Mouse (Mus musculus) heart, postnatal 0 days (tissue): ENCODE data around the gene Abhd18. TPM values are rescaled to one million over a fixed set of nuclear protein-coding genes. Genes with fewer than 3 reads are reported as not detected.
"Not testable (repeated sequence)": the region's sequence is repeated elsewhere in the genome, so short reads cannot be mapped to it uniquely, and the experiment has no call there.

Experiments
- ATAC-seq: fragments of 200-750 bp; cut with Nextera tagmentation; 2 replicates; pipeline ENCODE4 v1.8.0; 2017; ENCODE audit warnings: low read depth, moderate number of reproducible peaks, moderate library complexity; ENCODE audit not compliant: insufficient read depth
- DNase-seq: peaks from one replicate; pipeline ENCODE4 v3.0.0-alpha.2; 2016; ENCODE audit warnings: low spot score
- H3K27ac ChIP-seq: fragments of 300-500 bp; sonication (generic); 2 replicates; pipeline ENCODE4 v1.5.1; 2014; ENCODE audit warnings: low read depth, mild to moderate bottlenecking
- H3K27me3 ChIP-seq: fragments of 300-500 bp; sonication (generic); 2 replicates; pipeline ENCODE4 v1.6.1; 2014; ENCODE audit warnings: low read length, mixed read lengths; ENCODE audit not compliant: control insufficient read depth, insufficient read depth
- H3K36me3 ChIP-seq: fragments of 300-500 bp; sonication (generic); replicated peaks from 2 replicates; pipeline ENCODE4 v1.6.1; 2014; ENCODE audit warnings: low read length, mixed read lengths; ENCODE audit not compliant: control insufficient read depth, insufficient read depth
- H3K4me1 ChIP-seq: fragments of 300-500 bp; sonication (generic); 2 replicates; pipeline ENCODE4 v1.6.1; 2014; ENCODE audit warnings: antibody characterized with exemption; ENCODE audit not compliant: control insufficient read depth, insufficient read depth
- H3K4me2 ChIP-seq: fragments of 300-500 bp; sonication (generic); 2 replicates; pipeline ENCODE4 v1.6.1; 2014; ENCODE audit warnings: low read depth, mild to moderate bottlenecking, low read length, moderate library complexity
- H3K4me3 ChIP-seq: fragments of 300-500 bp; sonication (generic); 2 replicates; pipeline ENCODE4 v1.5.1; 2014; ENCODE audit warnings: low read depth, low read length
- H3K9ac ChIP-seq: fragments of 300-500 bp; sonication (generic); replicated peaks from 2 replicates; pipeline ENCODE4 v1.6.1; 2014; ENCODE audit warnings: low read depth, low read length, mixed read lengths
- H3K9me3 ChIP-seq: fragments of 300-500 bp; sonication (generic); replicated peaks from 2 replicates; pipeline ENCODE4 v1.6.1; 2016; ENCODE audit warnings: low read length; ENCODE audit not compliant: control insufficient read depth
- CTCF ChIP-seq: IDR thresholded peaks from 2 replicates; pipeline ENCODE4 v1.5.1; 2016; ENCODE audit warnings: antibody characterized with exemption, control low read depth, low read depth
- EP300 ChIP-seq: IDR thresholded peaks from 2 replicates; pipeline ENCODE4 v1.6.1; 2016; ENCODE audit warnings: antibody characterized with exemption, low read depth
- WGBS: fragments of 180-500 bp; shearing (Covaris S2); extraction: QIAGEN DNeasy Blood & Tissue Kit; methylation state at CpG from one replicate; pipeline ENCODE4 v1.1.7; 2014; 5-methylcytosine and 5-hydroxymethylcytosine counted together
- polyA plus RNA-seq: library from polyadenylated mRNA; unstranded; fragments of >200 nt; fragmentation: Nextera tagmentation; extraction: Ambion mirVana; gene quantifications from 2 replicates; pipeline ENCODE4 v1.2.1, GENCODE M21; 2015
- total RNA-seq: library from RNA; depleted of rRNA; stranded (reverse); fragments of >200 nt; gene quantifications from 2 replicates; pipeline ENCODE4 v1.2.3, GENCODE M21; 2014; ENCODE audit warnings: low replicate concordance; rRNA removed

Gene Abhd18
- total RNA-seq: 22.9 and 31.2 TPM in 2 replicates
- 24.5 and 33.6 TPM in 2 replicates for polyA plus RNA-seq

GRCm38 (mm10) chr3:40846957-40847017 lies at the start of gene Abhd18:
Gene Abhd18 (plus strand): TSS chr3:40846970.
- Histone ChIP-seq H3K4me3 (peak within 1 kb of the TSS; percentile 57), H3K27ac (peak within 1 kb of the TSS; percentile 90), H3K4me2 (peak within 1 kb of the TSS; percentile 75), H3K9ac (peak within 1 kb of the TSS; percentile 65)
- not testable (repeated sequence) for H3K27me3 ChIP-seq, ATAC-seq, DNase-seq, H3K36me3 ChIP-seq, H3K4me1 ChIP-seq, H3K9me3 ChIP-seq
- no CpG with 5 or more reads among the region's 4 CpGs for WGBS

- peaks cover 6% of the 10 kb centered on the region; the same call in 1 of the 2 replicates for H3K4me1 ChIP-seq
- no peak overlapping the region for H3K4me2 ChIP-seq
- H3K27me3 ChIP-seq: no peaks in the 10 kb centered on the region
- TF ChIP-seq EP300 (no peak), CTCF (no peak)
- no peak for DNase-seq
- H3K27ac ChIP-seq: no peak overlapping the region
- ATAC-seq: no peak
- H3K36me3 ChIP-seq: 0 out of 2 replicates have a peak, but pooled peaks cover 2% of the 10 kb centered on the region
- H3K9me3 ChIP-seq: no peaks in the 10 kb centered on the region
- WGBS: 59% methylated on average over 1 of the region's 1 CpGs
- H3K9ac ChIP-seq: no peak overlapping the region
- H3K4me3 ChIP-seq: no peak overlapping the region
Measured at GRCm38 (mm10) chr3:40798054-40798453, 48.7 kb upstream of the Abhd18 start.

GRCm38 (mm10) chr3:40798500-40798899 lies 48.3 kb upstream of the Abhd18 start:
- DNase-seq: peak; percentile 28

GRCm38 (mm10) chr3:40799530-40800372 lies 47.0 kb upstream of the Abhd18 start, which contains the start of gene Plk4:
Gene Plk4 (plus strand): TSS chr3:40800019.
- no peak for TF ChIP-seq CTCF
- TF ChIP-seq EP300: 0 out of 2 replicates have a peak, but pooled peaks have one; percentile 21
- no peaks in the 10 kb centered on the region for H3K27me3 ChIP-seq
- H3K27ac ChIP-seq: peak within 1 kb of the TSS; percentile 83
- ATAC-seq: peak; percentile 100
- H3K9me3 ChIP-seq: no peaks in the 10 kb centered on the region
- H3K4me1 ChIP-seq: peaks cover 6% of the 10 kb centered on the region; the same call in 1 of the 2 replicates
- peaks cover under 1% of the 10 kb centered on the region for H3K36me3 ChIP-seq
- peak within 1 kb of the TSS; percentile 92 for H3K4me3 ChIP-seq
- H3K9ac ChIP-seq: peak within 1 kb of the TSS; percentile 77
- H3K4me2 ChIP-seq: peak within 1 kb of the TSS; percentile 87
- DNase-seq: peak; percentile 99
- 4% methylated on average over 65 of the region's 66 CpGs for WGBS

More at GRCm38 (mm10) chr3:40798500-40798899, 48.3 kb upstream of the Abhd18 start:
- WGBS: 33% methylated on average over 7 of the region's 7 CpGs
- no peak overlapping the region for H3K27ac ChIP-seq
- H3K4me1 ChIP-seq: peaks cover 6% of the 10 kb centered on the region; the same call in 1 of the 2 replicates
- ATAC-seq: no peak
- no peaks in the 10 kb centered on the region for H3K9me3 ChIP-seq
- H3K27me3 ChIP-seq: no peaks in the 10 kb centered on the region
- H3K9ac ChIP-seq: no peak overlapping the region
- TF ChIP-seq EP300: no peak
- peak; percentile 51 for TF ChIP-seq CTCF
- H3K4me3 ChIP-seq: no peak overlapping the region
- H3K36me3 ChIP-seq: no peaks in the 10 kb centered on the region
- no peak overlapping the region for H3K4me2 ChIP-seq

- ATAC-seq (peak; percentile 43), DNase-seq (peak; percentile 14)
- peak overlapping the region; percentile 77 for H3K9ac ChIP-seq
- H3K36me3 ChIP-seq: peaks cover 7% of the 10 kb centered on the region
- H3K27ac ChIP-seq: peak overlapping the region; percentile 63
- WGBS: under 1% methylated on average over 34 of the region's 37 CpGs
- H3K9me3 ChIP-seq: no peaks in the 10 kb centered on the region
- TF ChIP-seq EP300 (no peak), CTCF (no peak)
- peak overlapping the region; percentile 87 for H3K4me2 ChIP-seq
- no peaks in the 10 kb centered on the region for H3K27me3 ChIP-seq
- H3K4me1 ChIP-seq: peaks cover 6% of the 10 kb centered on the region; the same call in 1 of the 2 replicates
- peak overlapping the region; percentile 92 for H3K4me3 ChIP-seq
Measured at GRCm38 (mm10) chr3:40800373-40800823, 46.4 kb upstream of the Abhd18 start.
